Mouse (Mus musculus) cerebellum, adult 2 months (tissue): Measurements from ENCODE around the gene Cnga3. TPM values are rescaled to one million over a fixed set of nuclear protein-coding genes. Genes with fewer than 3 reads are reported as not detected.

Source experiments
- DNase-seq, 2 experiments: peaks; one replicate each; pipeline ENCODE4 v3.0.0; 2021
- H3K27ac ChIP-seq: fragments of 200-500 bp; 2 replicates; pipeline ENCODE4 v1.5.1; 2012; ENCODE audit warnings: low read length, control low read depth, inconsistent platforms; ENCODE audit not compliant: insufficient read depth
- H3K27me3 ChIP-seq: fragments of 200-500 bp; 2 replicates; pipeline ENCODE4 v1.6.1; 2012; ENCODE audit warnings: inconsistent platforms, mild to moderate bottlenecking, low read length, moderate library complexity; ENCODE audit not compliant: control insufficient read depth, insufficient read depth
- H3K4me1 ChIP-seq: fragments of 200-500 bp; 2 replicates; pipeline ENCODE4 v1.6.1; 2011; ENCODE audit warnings: low read length; ENCODE audit not compliant: control insufficient read depth, insufficient read depth
- H3K4me3 ChIP-seq: fragments of 200-500 bp; replicated peaks from 2 replicates; pipeline ENCODE3; 2011; ENCODE audit warnings: mild to moderate bottlenecking, low read depth, low read length, control low read depth; ENCODE audit not compliant: insufficient read depth
- CTCF ChIP-seq: fragments of 200-500 bp; IDR thresholded peaks from 2 replicates; pipeline ENCODE4 v1.5.1; 2011; ENCODE audit warnings: low read depth, mild to moderate bottlenecking, control low read depth, low read length, moderate library complexity, borderline replicate concordance; ENCODE audit not compliant: insufficient read depth
- POLR2A ChIP-seq: fragments of 200-500 bp; IDR thresholded peaks from 2 replicates; pipeline ENCODE4 v1.6.1; 2011; ENCODE audit warnings: low read length, control low read depth, borderline replicate concordance; ENCODE audit not compliant: insufficient read depth
- WGBS: fragments of 180-500 bp; shearing (Covaris S2); methylation state at CpG from one replicate; pipeline ENCODE4 v1.1.7; 2018; 5-methylcytosine and 5-hydroxymethylcytosine counted together
- polyA plus RNA-seq: library from polyadenylated mRNA; depleted of rRNA; stranded (reverse); fragments of >200 nt; gene quantifications from 2 replicates; pipeline ENCODE4 v1.2.3, GENCODE M21; 2012

Gene Cnga3
- polyA plus RNA-seq, 1 experiment: 0.10 TPM

GRCm38 (mm10) chr1:37207743-37208142 lies 6.5 kb upstream of the Cnga3 start:
- WGBS: 39% methylated on average over 8 of the region's 8 CpGs
- H3K4me3 ChIP-seq: no peak overlapping the region
- H3K27me3 ChIP-seq: no peaks in the 10 kb centered on the region
- DNase-seq: no peak
- TF ChIP-seq CTCF (no peak), POLR2A (no peak)
- no peaks in the 10 kb centered on the region for H3K4me1 ChIP-seq
- H3K27ac ChIP-seq: no peak overlapping the region

- WGBS: 89% methylated on average over 9 of the region's 9 CpGs
- H3K4me1 ChIP-seq: no peaks in the 10 kb centered on the region; the same call in 1 of the 2 replicates
- no peak overlapping the region for H3K4me3 ChIP-seq
- DNase-seq: no peak
- H3K27ac ChIP-seq: no peak overlapping the region
- H3K27me3 ChIP-seq: no peaks in the 10 kb centered on the region
- TF ChIP-seq CTCF (no peak), POLR2A (no peak)
Observed at GRCm38 (mm10) chr1:37212375-37212774, 1.9 kb upstream of the Cnga3 start.

GRCm38 (mm10) chr1:37218386-37218785 lies 4.2 kb downstream of the Cnga3 start:
- DNase-seq: no peak
- no peaks in the 10 kb centered on the region; the same call in 1 of the 2 replicates for H3K4me1 ChIP-seq
- no peak overlapping the region for H3K4me3 ChIP-seq
- H3K27ac ChIP-seq: no peak overlapping the region
- 8% methylated on average over 14 of the region's 14 CpGs for WGBS
- TF ChIP-seq CTCF (no peak), POLR2A (no peak)
- no peaks in the 10 kb centered on the region for H3K27me3 ChIP-seq

GRCm38 (mm10) chr1:37219593-37219992 lies 5.4 kb downstream of the Cnga3 start:
- H3K27me3 ChIP-seq: no peaks in the 10 kb centered on the region
- no peaks in the 10 kb centered on the region for H3K4me1 ChIP-seq
- DNase-seq: no peak
- TF ChIP-seq CTCF (no peak), POLR2A (no peak)
- H3K4me3 ChIP-seq: no peak overlapping the region
- 37% methylated on average over 5 of the region's 5 CpGs for WGBS
- no peak overlapping the region for H3K27ac ChIP-seq

- 41% methylated on average over 6 of the region's 6 CpGs for WGBS
- no peaks in the 10 kb centered on the region for H3K4me1 ChIP-seq
- H3K27me3 ChIP-seq: no peaks in the 10 kb centered on the region
- TF ChIP-seq CTCF: no peak
- TF ChIP-seq POLR2A: no peak
- H3K27ac ChIP-seq: no peak overlapping the region
- no peak overlapping the region for H3K4me3 ChIP-seq
- DNase-seq: peak; percentile 13 to 18
Observed at GRCm38 (mm10) chr1:37220134-37220907, 6.1 kb downstream of the Cnga3 start.

DNA sequence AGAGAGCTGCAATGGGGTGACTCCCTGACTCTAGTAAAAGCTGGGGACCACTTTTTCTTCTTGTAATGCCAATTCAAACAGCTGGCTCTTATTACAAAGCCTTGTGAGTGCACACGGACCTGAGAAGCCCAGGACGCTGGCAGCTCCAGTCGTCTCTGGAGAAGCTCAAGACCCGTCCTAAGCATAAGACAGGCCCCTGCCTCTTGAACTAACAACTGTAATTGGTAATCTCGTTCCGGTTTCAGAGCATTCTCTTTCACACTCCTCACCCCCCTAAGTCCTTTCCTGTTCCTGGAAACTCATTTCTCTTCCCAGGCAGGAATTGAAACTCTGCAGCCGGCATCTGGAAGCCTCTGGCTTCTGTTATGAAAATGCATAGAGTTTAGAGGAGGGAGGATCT lies 7.8 kb downstream of the Cnga3 start:
- no peak for DNase-seq
- no peak for TF ChIP-seq POLR2A
- WGBS: 74% methylated on average over 7 of the region's 7 CpGs

GRCm38 (mm10) chr1:37230404-37230803 lies 16.2 kb downstream of the Cnga3 start:
- no peak for TF ChIP-seq CTCF
- no peak for TF ChIP-seq POLR2A
- peaks cover 3% of the 10 kb centered on the region; the same call in 1 of the 2 replicates for H3K4me1 ChIP-seq
- WGBS: 75% methylated on average over 6 of the region's 6 CpGs

More for the DNA sequence above, 7.8 kb downstream of the Cnga3 start:
- Histone ChIP-seq H3K27ac (no peak overlapping the region), H3K4me3 (no peak overlapping the region), H3K27me3 (no peaks in the 10 kb centered on the region), H3K4me1 (no peaks in the 10 kb centered on the region)

GRCm38 (mm10) chr1:37231295-37231701 lies 17.1 kb downstream of the Cnga3 start:
- WGBS: 72% methylated on average over 6 of the region's 6 CpGs

More at GRCm38 (mm10) chr1:37230404-37230803, 16.2 kb downstream of the Cnga3 start:
- Histone ChIP-seq H3K4me3 (no peak overlapping the region), H3K27ac (no peak overlapping the region), H3K27me3 (no peaks in the 10 kb centered on the region)
- DNase-seq: no peak

More at GRCm38 (mm10) chr1:37231295-37231701, 17.1 kb downstream of the Cnga3 start:
- peaks cover 3% of the 10 kb centered on the region; the same call in 1 of the 2 replicates for H3K4me1 ChIP-seq
- TF ChIP-seq CTCF: no peak
- no peak for TF ChIP-seq POLR2A
- no peak overlapping the region for H3K27ac ChIP-seq
- no peak overlapping the region for H3K4me3 ChIP-seq
- DNase-seq: no peak
- no peaks in the 10 kb centered on the region for H3K27me3 ChIP-seq
